Mouse (Mus musculus) c-Kit-negative CD71-positive TER-119-positive erythroid progenitor cells, embryonic 14.5 days (primary cell): ENCODE data around the gene Kifc3.
"Not testable (repeated sequence)": the region's sequence is repeated elsewhere in the genome, so short reads cannot be mapped to it uniquely, and the experiment has no call there.

Experiments
- DNase-seq: peaks from one replicate; pipeline ENCODE4 v3.0.0-alpha.2; 2013; ENCODE audit warnings: low read depth, low spot score

Kifc3 gene

GRCm38 (mm10) chr8:95202056-95202570 is 499 bp downstream of the Kifc3 start:
- no peak for DNase-seq

GRCm38 (mm10) chr8:95201491-95201890 is 1.1 kb downstream of the Kifc3 start:
- no peak for DNase-seq

GRCm38 (mm10) chr8:95200001-95200405 is 2.6 kb downstream of the Kifc3 start:
- DNase-seq: no peak

GRCm38 (mm10) chr8:95195728-95196127 is 6.9 kb downstream of the Kifc3 start:
- no peak for DNase-seq

- DNase-seq: no peak
Measured at GRCm38 (mm10) chr8:95191497-95192175, 11.0 kb downstream of the Kifc3 start.

- DNase-seq: no peak
Measured at GRCm38 (mm10) chr8:95187579-95187978, 15.0 kb downstream of the Kifc3 start.

GRCm38 (mm10) chr8:95185891-95186513 is 16.6 kb downstream of the Kifc3 start:
- no peak for DNase-seq

- DNase-seq: no peak
Measured at GRCm38 (mm10) chr8:95185104-95185503, 17.5 kb downstream of the Kifc3 start.

GRCm38 (mm10) chr8:95184171-95184570 is 18.4 kb downstream of the Kifc3 start:
- no peak for DNase-seq

- no peak for DNase-seq
Measured at GRCm38 (mm10) chr8:95181850-95182249, 20.8 kb downstream of the Kifc3 start.

- no peak for DNase-seq
Measured at GRCm38 (mm10) chr8:95178191-95178590, 24.4 kb downstream of the Kifc3 start.

- no peak for DNase-seq
Measured at GRCm38 (mm10) chr8:95176985-95177384, 25.6 kb downstream of the Kifc3 start.

GRCm38 (mm10) chr8:95175808-95176207 is 26.8 kb downstream of the Kifc3 start:
- no peak for DNase-seq

GRCm38 (mm10) chr8:95175306-95175705 is 27.3 kb downstream of the Kifc3 start:
- no peak for DNase-seq

- DNase-seq: no peak
Measured at GRCm38 (mm10) chr8:95172433-95172832, 30.2 kb downstream of the Kifc3 start.

GRCm38 (mm10) chr8:95167726-95168125 is 34.9 kb downstream of the Kifc3 start:
- no peak for DNase-seq

- DNase-seq: no peak
Measured at GRCm38 (mm10) chr8:95166400-95166799, 36.2 kb downstream of the Kifc3 start.

GRCm38 (mm10) chr8:95165923-95166322 is 36.7 kb downstream of the Kifc3 start:
- no peak for DNase-seq

GRCm38 (mm10) chr8:95164469-95164868 is 38.1 kb downstream of the Kifc3 start:
- DNase-seq: no peak

- DNase-seq: not testable (repeated sequence)
Measured at GRCm38 (mm10) chr8:95163969-95164368, 38.6 kb downstream of the Kifc3 start.

GRCm38 (mm10) chr8:95162785-95163184 is 39.8 kb downstream of the Kifc3 start:
- no peak for DNase-seq

GRCm38 (mm10) chr8:95159344-95159743 is 43.3 kb downstream of the Kifc3 start:
- DNase-seq: no peak

GRCm38 (mm10) chr8:95158654-95159053 is 44.0 kb downstream of the Kifc3 start:
- DNase-seq: no peak
